Mouse (Mus musculus): Measurements from ENCODE around the gene Cdkl2. TPM values are rescaled to one million over a fixed set of nuclear protein-coding genes. Genes with fewer than 3 reads are reported as not detected.

Gene Cdkl2
- polyA plus RNA-seq, 2 experiments = 0.13 to 0.30 TPM

DNA sequence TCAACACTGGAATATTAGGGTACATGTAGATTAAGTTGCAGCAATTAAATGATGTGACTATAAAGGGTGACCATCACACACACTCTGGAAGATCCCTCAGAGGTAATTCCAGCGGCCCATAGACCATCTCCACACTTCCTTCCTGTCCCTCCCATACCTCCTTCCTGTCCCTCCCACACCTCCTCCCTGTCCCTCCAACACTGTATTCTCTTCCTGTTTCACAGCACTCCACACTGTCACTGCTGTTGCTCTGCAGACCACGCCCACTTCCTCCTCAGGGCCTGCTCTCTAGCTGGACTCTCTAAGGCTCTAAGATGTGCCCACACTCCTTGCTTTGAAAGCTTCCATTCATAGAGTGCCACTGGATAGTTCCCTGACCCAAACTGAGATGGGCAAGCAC, 42.9 kb downstream of the Cdkl2 start:
- DNase-seq (ENCODE audit: low read depth in 3 of 3, low spot score in 3 of 3) = no peak
- no peak overlapping the region for H3K9ac ChIP-seq (replicated peaks)
- WGBS (ENCODE audit: insufficient replicate concordance) = 18% methylated on average over 2 of the region's 2 CpGs

GRCm38 (mm10) chr5:91994546-91994945, 49.1 kb downstream of the Cdkl2 start:
- Histone ChIP-seq H3K4me1 (replicated peaks; ENCODE audit: control insufficient read depth in 2 of 2, insufficient read depth in 2 of 2, low read length in 1 of 2) (no peaks in the 10 kb centered on the region), H3K9ac (replicated peaks) (no peak overlapping the region), H3K9me3 (ENCODE audit: control insufficient read depth, low read length) (no peaks in the 10 kb centered on the region), H3K4me3 (ENCODE audit: insufficient read depth in 1 of 2, low read depth in 2 of 2, low read length in 2 of 2) (no peak overlapping the region), H3K27me3 (ENCODE audit: control insufficient read depth, insufficient read depth, low read length) (no peaks in the 10 kb centered on the region), H3K4me2 (ENCODE audit: low read depth) (no peak overlapping the region), H3K27ac (no peak overlapping the region), H3K36me3 (replicated peaks; ENCODE audit: control insufficient read depth, insufficient read depth, low read depth) (no peaks in the 10 kb centered on the region)
- WGBS (ENCODE audit: insufficient replicate concordance) = 61% methylated on average over 13 of the region's 13 CpGs
- ATAC-seq (ENCODE audit: insufficient read depth) = no peak
- TF ChIP-seq EP300 (IDR thresholded peaks at IDR 0.05; ENCODE audit: low read depth) (no peak), CTCF (IDR thresholded peaks at IDR 0.05; ENCODE audit: low read depth) (no peak)
- DNase-seq (ENCODE audit: low read depth in 3 of 3, low spot score in 3 of 3) = no peak

More for the DNA sequence above, 42.9 kb downstream of the Cdkl2 start:
- Histone ChIP-seq H3K4me3 (ENCODE audit: insufficient read depth in 1 of 2, low read depth in 2 of 2, low read length in 2 of 2) (no peak overlapping the region), H3K27ac (no peak overlapping the region), H3K27me3 (ENCODE audit: control insufficient read depth, insufficient read depth, low read length) (no peaks in the 10 kb centered on the region), H3K36me3 (replicated peaks; ENCODE audit: control insufficient read depth, insufficient read depth, low read depth) (no peaks in the 10 kb centered on the region), H3K9me3 (ENCODE audit: control insufficient read depth, low read length) (no peaks in the 10 kb centered on the region), H3K4me1 (replicated peaks; ENCODE audit: control insufficient read depth in 2 of 2, insufficient read depth in 2 of 2, low read length in 1 of 2) (no peaks in the 10 kb centered on the region), H3K4me2 (ENCODE audit: low read depth) (no peak overlapping the region)
- no peak for TF ChIP-seq EP300 (IDR thresholded peaks at IDR 0.05; ENCODE audit: low read depth)
- TF ChIP-seq CTCF (IDR thresholded peaks at IDR 0.05; ENCODE audit: low read depth) = no peak
- ATAC-seq (ENCODE audit: insufficient read depth) = no peak

- TF ChIP-seq CTCF (IDR thresholded peaks at IDR 0.05; ENCODE audit: low read depth) (no peak), EP300 (IDR thresholded peaks at IDR 0.05; ENCODE audit: low read depth) (no peak)
- no peak overlapping the region for H3K4me2 ChIP-seq (ENCODE audit: low read depth)
- WGBS (ENCODE audit: insufficient replicate concordance) = 70% methylated on average over 2 of the region's 2 CpGs
- H3K4me1 ChIP-seq (replicated peaks; ENCODE audit: control insufficient read depth in 2 of 2, insufficient read depth in 2 of 2, low read length in 1 of 2) = no peaks in the 10 kb centered on the region
- no peaks in the 10 kb centered on the region for H3K9me3 ChIP-seq (ENCODE audit: control insufficient read depth, low read length)
- no peaks in the 10 kb centered on the region for H3K27me3 ChIP-seq (ENCODE audit: control insufficient read depth, insufficient read depth, low read length)
- no peak for ATAC-seq (ENCODE audit: insufficient read depth)
- no peak overlapping the region for H3K4me3 ChIP-seq (ENCODE audit: insufficient read depth in 1 of 2, low read depth in 2 of 2, low read length in 2 of 2)
- H3K27ac ChIP-seq = no peak overlapping the region
- no peak overlapping the region for H3K9ac ChIP-seq (replicated peaks)
- DNase-seq (ENCODE audit: low read depth in 3 of 3, low spot score in 3 of 3) = no peak
- no peaks in the 10 kb centered on the region for H3K36me3 ChIP-seq (replicated peaks; ENCODE audit: control insufficient read depth, insufficient read depth, low read depth)
Observed at GRCm38 (mm10) chr5:91993061-91993460, 50.6 kb downstream of the Cdkl2 start.

DNA sequence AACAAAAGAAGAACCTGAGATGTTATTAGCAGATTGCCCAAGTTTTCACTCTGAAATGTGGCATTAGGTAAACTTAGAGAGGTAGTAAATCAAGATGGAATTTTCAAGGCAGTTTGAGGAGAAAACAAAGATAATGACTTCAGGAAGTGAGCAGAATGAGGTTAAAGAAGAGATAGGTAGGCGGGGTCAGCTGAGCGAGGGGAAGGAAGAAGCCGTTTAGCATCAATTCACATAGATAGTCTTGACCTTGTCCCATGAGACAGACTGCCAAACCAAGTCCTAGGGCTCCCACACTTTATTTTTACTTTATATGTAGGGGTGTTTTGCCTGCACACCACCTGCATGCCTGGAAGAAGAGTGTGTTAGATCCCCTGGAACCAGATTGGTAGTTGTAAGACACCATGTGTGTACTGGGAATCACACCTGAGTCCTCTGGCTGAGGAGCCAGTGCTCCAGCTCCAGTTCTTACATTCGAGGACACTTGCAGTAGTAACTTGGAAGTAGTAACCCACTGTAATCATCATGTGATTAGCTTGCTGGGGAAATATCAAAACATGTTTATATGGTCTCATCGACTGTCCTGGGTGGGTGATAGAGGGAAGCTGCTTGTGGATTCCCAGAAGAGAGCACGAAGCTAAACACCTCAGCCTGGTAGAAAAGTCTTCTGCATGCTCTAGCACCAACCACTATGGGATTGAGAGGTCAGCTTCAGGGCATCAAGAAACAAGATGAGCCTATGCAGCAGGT, 52.3 kb downstream of the Cdkl2 start:
- WGBS (ENCODE audit: insufficient replicate concordance) = 47% methylated on average over 6 of the region's 6 CpGs
- no peak overlapping the region for H3K9ac ChIP-seq (replicated peaks)
- H3K4me2 ChIP-seq (ENCODE audit: low read depth) = no peak overlapping the region
- H3K27ac ChIP-seq = no peak overlapping the region
- no peaks in the 10 kb centered on the region for H3K9me3 ChIP-seq (ENCODE audit: control insufficient read depth, low read length)
- no peak overlapping the region for H3K4me3 ChIP-seq (ENCODE audit: insufficient read depth in 1 of 2, low read depth in 2 of 2, low read length in 2 of 2)
- ATAC-seq (ENCODE audit: insufficient read depth) = no peak
- TF ChIP-seq EP300 (IDR thresholded peaks at IDR 0.05; ENCODE audit: low read depth) (no peak), CTCF (IDR thresholded peaks at IDR 0.05; ENCODE audit: low read depth) (no peak)
- H3K4me1 ChIP-seq (replicated peaks; ENCODE audit: control insufficient read depth in 2 of 2, insufficient read depth in 2 of 2, low read length in 1 of 2) = no peaks in the 10 kb centered on the region
- no peaks in the 10 kb centered on the region for H3K27me3 ChIP-seq (ENCODE audit: control insufficient read depth, insufficient read depth, low read length)
- DNase-seq (ENCODE audit: low read depth in 3 of 3, low spot score in 3 of 3) = no peak
- no peaks in the 10 kb centered on the region for H3K36me3 ChIP-seq (replicated peaks; ENCODE audit: control insufficient read depth, insufficient read depth, low read depth)

GRCm38 (mm10) chr5:91989261-91989660, 54.4 kb downstream of the Cdkl2 start:
- TF ChIP-seq CTCF (IDR thresholded peaks at IDR 0.05; ENCODE audit: low read depth) = no peak
- no peak for TF ChIP-seq EP300 (IDR thresholded peaks at IDR 0.05; ENCODE audit: low read depth)
- Histone ChIP-seq H3K9me3 (ENCODE audit: control insufficient read depth, low read length) (no peaks in the 10 kb centered on the region), H3K27me3 (ENCODE audit: control insufficient read depth, insufficient read depth, low read length) (no peaks in the 10 kb centered on the region), H3K4me3 (ENCODE audit: insufficient read depth in 1 of 2, low read depth in 2 of 2, low read length in 2 of 2) (no peak overlapping the region), H3K9ac (replicated peaks) (no peak overlapping the region), H3K36me3 (replicated peaks; ENCODE audit: control insufficient read depth, insufficient read depth, low read depth) (no peaks in the 10 kb centered on the region), H3K4me2 (ENCODE audit: low read depth) (no peak overlapping the region), H3K27ac (no peak overlapping the region), H3K4me1 (replicated peaks; ENCODE audit: control insufficient read depth in 2 of 2, insufficient read depth in 2 of 2, low read length in 1 of 2) (no peaks in the 10 kb centered on the region)
- ATAC-seq (ENCODE audit: insufficient read depth) (no peak), DNase-seq (ENCODE audit: low read depth in 3 of 3, low spot score in 3 of 3) (no peak)
- 67% methylated on average over 9 of the region's 9 CpGs for WGBS (ENCODE audit: insufficient replicate concordance)
